Mouse (Mus musculus) heart, postnatal 25 days (tissue): Measurements from ENCODE around the gene Slc17a5. TPM values are rescaled to one million over a fixed set of nuclear protein-coding genes. Genes with fewer than 3 reads are reported as not detected.
"Not testable (repeated sequence)": the region's sequence is repeated elsewhere in the genome, so short reads cannot be mapped to it uniquely, and the experiment has no call there.

ENCODE experiments used
- DNase-seq: peaks from one replicate; pipeline ENCODE4 v3.0.0; 2022; ENCODE audit warnings: low spot score
- intact Hi-C: fragments of 180-260 bp; cut with DNase I; formaldehyde crosslinking; loops from one replicate; pipeline ENCODE4 v1.15.1; 2025
- total RNA-seq, 2 experiments: library from RNA; stranded (reverse); gene quantifications; 2 replicates each; pipeline ENCODE4 v1.2.3; 2021

Gene Slc17a5
- total RNA-seq, 2 experiments from 2014 or later, result 5.2 to 6.0 TPM

DNA sequence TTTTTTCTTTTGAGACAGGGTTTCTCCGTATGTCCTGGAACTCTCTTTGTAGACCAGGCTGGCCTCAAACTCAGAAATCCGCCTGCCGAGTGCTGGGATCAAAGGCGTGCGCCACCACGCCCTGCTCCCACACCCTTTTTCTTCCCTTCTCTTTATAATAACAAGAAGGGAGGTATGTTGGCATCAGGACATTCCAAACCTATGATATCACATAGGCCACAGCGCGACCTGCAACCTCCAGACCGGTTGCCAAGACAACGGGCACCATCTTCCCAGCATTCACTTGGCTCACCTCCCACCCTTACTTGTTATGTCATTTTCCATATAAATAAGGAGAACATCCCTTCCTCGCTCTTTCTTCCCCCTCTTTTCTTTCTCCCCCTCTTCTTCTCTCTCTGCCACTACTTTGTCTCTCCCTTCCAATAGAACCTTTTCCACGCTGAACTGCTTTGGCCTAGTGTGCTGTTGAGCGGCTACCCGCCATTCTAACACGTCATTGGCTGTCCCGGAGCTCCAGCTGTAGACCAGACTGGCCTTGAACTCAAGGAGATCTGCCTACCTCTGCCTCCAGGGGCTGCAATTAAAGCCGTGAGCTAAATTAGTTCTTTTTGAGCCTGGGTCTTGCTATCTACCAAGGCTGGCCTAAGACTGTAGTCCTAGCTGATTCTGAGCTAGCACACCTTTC is 62.2 kb downstream of the Slc17a5 start:
- no peak for DNase-seq
- intact Hi-C loops, result loop anchor here (2.0 kb wide), 2 partner anchors 25 to 37 kb away; partner anchors contain the start of gene Eef1a1

DNA sequence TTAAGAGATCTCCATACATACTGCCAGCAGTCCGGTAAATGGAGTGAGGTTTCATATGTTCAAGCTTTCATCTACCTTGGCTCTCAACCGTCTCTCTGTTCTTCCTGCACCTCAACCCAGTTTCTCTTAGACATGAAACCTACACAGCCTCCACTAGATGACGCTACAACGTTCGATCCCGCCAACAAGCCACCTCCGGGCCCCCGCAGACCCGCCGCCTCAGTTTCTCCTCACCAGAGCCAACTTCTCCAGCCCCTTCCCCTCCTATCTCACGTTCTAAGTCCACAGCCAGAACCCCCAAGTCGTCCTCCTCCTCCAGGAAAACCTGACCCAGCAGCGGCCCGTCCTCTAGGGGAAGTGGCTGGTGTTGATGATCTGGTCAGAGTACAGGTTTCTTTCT is 66.2 kb downstream of the Slc17a5 start:
- intact Hi-C loops, result no loop called here

GRCm38 (mm10) chr9:78520780-78521601 is 66.8 kb downstream of the Slc17a5 start:
- DNase-seq, result no peak
- intact Hi-C loops, result no loop called here

More for the DNA sequence above, 66.2 kb downstream of the Slc17a5 start:
- no peak for DNase-seq

GRCm38 (mm10) chr9:78520127-78520779 is 67.6 kb downstream of the Slc17a5 start:
- DNase-seq, result no peak
- intact Hi-C loops, result no loop called here

GRCm38 (mm10) chr9:78517237-78517636 is 70.6 kb downstream of the Slc17a5 start:
- intact Hi-C loops, DNase-seq: not testable (repeated sequence)

GRCm38 (mm10) chr9:78516125-78516524 is 71.7 kb downstream of the Slc17a5 start:
- DNase-seq, result no peak
- intact Hi-C loops, result no loop called here

GRCm38 (mm10) chr9:78514681-78515080 is 73.2 kb downstream of the Slc17a5 start:
- DNase-seq, result no peak
- intact Hi-C loops, result loop anchor here (2.0 kb wide), 1 partner anchor 22 kb away; no protein-coding TSS in a partner anchor

- intact Hi-C loops, result loop anchor here (2.0 kb wide), 1 partner anchor 23 kb away; no protein-coding TSS in a partner anchor
- DNase-seq, result peak; percentile 30
Observed at GRCm38 (mm10) chr9:78513776-78514500, 73.9 kb downstream of the Slc17a5 start.

DNA sequence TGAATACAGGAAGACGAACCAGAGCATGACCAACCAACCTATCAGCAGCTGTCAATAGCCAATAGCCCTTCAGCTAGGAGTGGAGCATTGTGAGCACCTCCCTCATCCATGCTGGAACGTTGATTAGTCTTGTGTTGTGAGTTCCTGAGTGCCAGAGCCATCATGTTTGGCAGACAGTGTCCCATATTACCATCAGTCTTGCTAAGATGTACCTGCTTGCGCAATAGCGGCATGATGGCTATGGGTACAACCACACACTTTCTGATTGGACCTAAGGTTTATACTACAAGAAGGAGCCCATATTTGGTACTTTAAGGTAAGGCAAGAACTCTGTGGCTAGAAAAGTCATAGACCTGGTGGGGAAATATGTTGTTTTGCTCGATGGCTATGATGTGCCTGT is 76.1 kb downstream of the Slc17a5 start:
- no peak for DNase-seq
- intact Hi-C loops, result no loop called here

GRCm38 (mm10) chr9:78508106-78508786 is 79.6 kb downstream of the Slc17a5 start:
- no peak for DNase-seq
- intact Hi-C loops, result no loop called here

DNA sequence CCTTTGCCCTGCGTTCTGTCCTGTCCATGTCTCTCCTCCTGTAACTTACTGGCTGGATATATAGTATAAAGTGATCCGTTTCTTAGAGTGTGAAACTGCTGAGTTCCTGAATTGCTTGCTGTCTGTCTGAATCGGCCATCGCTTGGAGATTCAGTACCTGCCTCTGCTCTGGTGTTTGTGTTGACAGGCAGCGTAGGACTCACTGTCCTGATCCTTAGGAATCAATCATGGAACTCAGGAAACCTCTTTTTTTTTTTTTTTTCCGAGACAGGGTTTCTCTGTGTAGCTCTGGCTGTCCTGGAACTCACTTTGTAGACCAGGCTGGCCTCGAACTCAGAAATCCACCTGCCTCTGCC is 81.1 kb downstream of the Slc17a5 start:
- intact Hi-C loops, result no loop called here
- no peak for DNase-seq

GRCm38 (mm10) chr9:78506002-78506721 is 81.7 kb downstream of the Slc17a5 start:
- DNase-seq, result no peak
- intact Hi-C loops, result no loop called here

- no peak for DNase-seq
- intact Hi-C loops, result no loop called here
Observed at GRCm38 (mm10) chr9:78505223-78505622, 82.6 kb downstream of the Slc17a5 start.

GRCm38 (mm10) chr9:78504679-78505078 is 83.2 kb downstream of the Slc17a5 start:
- intact Hi-C loops, result no loop called here
- DNase-seq, result no peak

GRCm38 (mm10) chr9:78504133-78504532 is 83.7 kb downstream of the Slc17a5 start:
- no peak for DNase-seq
- intact Hi-C loops, result no loop called here

DNA sequence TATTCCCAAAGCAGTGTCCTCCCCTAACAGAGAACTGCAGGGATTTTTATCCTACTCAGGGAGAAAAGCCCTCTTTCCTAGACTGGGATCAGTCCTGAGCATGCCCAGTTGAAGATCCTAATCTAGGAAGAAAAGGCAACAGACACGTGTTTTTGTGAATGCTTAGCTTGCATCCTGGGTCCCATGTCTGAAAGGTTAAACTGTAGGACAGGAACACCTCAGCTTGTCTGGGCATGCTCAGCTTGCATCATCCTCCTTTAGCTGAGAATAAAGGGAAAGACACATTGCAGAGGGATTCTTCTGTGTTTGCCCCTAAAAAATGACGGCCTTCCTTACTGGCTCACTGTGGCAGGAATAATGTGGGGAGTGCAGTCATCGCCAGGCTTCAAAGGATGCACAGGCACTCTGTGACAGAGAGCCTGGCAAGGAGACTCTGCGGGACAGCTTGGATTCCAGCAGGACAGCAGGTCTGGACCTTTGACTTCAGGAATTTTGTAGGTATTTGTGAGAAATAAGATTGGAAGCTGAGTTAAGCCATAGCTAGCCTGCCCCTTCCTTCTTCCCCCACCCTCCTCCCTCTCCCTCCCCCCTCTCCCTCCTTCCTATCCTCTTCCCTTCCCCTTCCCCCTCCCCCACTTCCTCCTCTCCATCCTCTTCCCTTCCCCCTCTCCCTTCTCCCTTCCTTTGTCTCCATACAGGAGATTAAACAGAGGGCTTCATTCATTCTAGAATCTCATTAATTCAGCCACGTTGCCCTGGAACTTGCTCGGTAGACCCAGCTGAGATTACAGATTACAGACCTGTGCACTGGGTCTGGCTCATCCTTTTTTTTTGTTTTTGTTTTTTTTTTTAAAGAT is 84.4 kb downstream of the Slc17a5 start:
- intact Hi-C loops, result no loop called here
- DNase-seq, result no peak

- DNase-seq, result no peak
- intact Hi-C loops, result no loop called here
Observed at GRCm38 (mm10) chr9:78501284-78501683, 86.6 kb downstream of the Slc17a5 start.

GRCm38 (mm10) chr9:78500386-78500785 is 87.5 kb downstream of the Slc17a5 start:
- intact Hi-C loops, result no loop called here

More at GRCm38 (mm10) chr9:78500386-78500785, 87.5 kb downstream of the Slc17a5 start:
- DNase-seq, result no peak
